Mouse (Mus musculus): ENCODE measurements around the gene Ifi27l2b.

- peak; percentile 87 for TF ChIP-seq CTCF (IDR thresholded peaks at IDR 0.05; ENCODE audit: extremely low read depth, insufficient read depth, low read length)
- TF ChIP-seq POLR2A (IDR thresholded peaks at IDR 0.05; ENCODE audit: extremely low read depth, insufficient read depth, low read length): peak; percentile 76
Observed at GRCm38 (mm10) chr12:103425729-103426470, 31.1 kb downstream of the Ifi27l2b start, which contains the start of gene Ddx24.

Measured in cortical plate, adult 2 months (tissue).